Mouse (Mus musculus): ENCODE results near the gene Slc33a1.

Gene Slc33a1

DNA sequence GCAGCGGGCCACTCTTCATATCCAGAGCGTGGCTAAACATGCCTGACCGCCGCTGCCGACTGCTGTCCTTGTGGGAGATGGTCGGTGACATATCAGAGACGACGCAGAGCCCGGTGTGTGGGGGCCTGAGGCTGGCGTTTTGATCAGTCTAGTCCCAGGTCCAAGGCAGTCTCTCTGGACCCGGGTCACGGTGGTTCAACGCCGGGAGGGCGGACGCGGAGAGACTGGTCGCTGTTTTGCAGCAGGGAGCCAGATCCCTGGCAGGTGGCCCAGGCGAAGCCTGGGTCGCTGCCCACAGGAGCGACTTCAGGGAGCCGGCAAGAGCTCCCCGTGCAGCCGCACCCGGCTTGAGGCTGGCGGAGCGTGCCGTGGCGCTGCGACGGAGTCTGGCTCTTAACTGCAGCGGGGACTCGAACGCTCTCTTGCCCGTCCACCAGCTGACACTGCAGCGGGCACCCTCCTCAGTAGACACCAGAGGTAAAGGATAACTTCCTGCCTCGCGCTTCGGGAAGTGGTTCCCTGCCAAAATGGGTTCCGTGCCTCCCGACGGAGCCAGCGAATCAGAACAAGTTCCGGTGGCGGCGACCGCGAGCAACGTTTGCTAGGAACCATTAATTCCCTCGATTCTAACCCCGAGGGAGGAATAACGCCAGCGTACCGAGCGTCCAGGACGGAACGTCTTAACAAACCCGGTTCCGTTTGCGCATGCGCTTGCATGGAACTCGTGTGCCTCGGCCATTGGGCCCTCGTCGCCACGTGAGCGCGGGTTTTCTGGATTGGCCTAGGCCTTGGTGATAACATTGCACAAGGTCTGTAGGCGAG, at the start of gene Slc33a1:
Slc33a1 (minus strand) TSS at position 669 of the 822 bp plus-strand sequence.
- DNase-seq: peak; percentile 99

DNA sequence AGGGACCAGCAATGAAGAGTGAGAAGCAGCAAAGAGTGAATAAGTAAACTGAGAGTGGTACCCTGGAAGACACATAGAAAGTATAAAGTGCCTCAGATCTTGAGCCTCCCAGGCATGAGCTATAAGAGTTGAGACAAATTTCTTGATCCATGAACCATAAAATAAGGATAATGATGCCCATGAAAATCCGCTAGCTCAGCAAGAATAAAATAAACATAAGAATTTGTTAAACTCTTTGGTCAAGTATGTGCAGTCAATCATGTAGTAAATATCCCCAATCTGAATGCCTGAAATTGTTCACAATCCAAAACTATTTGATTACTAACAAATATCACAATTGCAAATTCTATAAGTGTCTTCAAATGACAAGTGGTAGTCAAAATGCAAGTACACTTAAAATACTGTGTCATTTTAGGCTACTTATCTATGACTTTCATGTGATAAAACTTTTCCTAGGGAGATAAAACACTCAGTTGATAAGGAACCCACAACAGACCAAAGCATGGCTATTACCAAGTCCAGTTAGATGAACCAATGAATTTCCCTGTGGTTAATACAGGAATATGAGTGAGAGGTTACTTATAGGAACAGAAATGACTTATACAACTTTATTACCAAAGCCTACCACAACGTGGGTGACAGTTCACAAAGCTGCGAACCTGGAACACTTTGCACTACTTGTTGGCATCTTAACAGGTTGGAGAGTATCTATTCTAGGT, 24.3 kb upstream of the Slc33a1 start:
- DNase-seq: no peak

DNA sequence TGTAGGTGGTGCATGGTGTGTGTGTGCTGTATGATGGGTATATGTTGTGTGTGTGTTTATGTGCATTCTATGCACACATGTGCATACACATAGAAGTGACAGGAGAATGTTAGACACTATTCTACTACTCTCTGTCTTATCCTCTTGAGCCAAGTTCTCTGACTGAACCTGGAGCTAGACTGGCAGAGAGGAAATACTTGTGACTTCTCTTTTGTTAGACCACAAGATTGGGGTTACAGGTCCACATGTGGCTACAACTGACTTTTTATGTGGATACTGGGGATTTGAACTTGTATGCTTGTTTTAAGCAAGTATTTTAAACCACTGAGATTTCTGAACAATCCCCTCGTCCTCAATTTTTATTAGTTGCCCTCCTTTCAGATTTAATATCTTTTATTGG, 22.1 kb upstream of the Slc33a1 start:
- DNase-seq: no peak

DNA sequence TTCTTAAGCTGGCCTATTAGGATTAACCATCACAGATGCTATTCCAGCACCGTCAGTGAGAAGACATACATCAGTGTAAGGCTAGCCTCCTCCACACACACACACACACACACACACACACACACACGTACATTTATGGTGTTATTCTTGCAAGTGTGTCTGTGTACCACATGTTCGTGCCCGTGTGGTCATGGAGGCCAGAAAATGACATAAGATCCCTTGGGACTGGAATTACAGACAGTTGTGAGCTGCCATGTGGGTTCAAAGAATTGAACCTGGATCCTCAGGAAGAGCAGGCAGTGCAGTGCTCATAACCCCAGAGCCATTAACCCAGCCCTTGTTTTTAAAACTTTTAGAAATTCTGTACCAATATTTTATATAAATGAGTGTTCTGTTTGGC, 13.3 kb upstream of the Slc33a1 start:
- DNase-seq: no peak

DNA sequence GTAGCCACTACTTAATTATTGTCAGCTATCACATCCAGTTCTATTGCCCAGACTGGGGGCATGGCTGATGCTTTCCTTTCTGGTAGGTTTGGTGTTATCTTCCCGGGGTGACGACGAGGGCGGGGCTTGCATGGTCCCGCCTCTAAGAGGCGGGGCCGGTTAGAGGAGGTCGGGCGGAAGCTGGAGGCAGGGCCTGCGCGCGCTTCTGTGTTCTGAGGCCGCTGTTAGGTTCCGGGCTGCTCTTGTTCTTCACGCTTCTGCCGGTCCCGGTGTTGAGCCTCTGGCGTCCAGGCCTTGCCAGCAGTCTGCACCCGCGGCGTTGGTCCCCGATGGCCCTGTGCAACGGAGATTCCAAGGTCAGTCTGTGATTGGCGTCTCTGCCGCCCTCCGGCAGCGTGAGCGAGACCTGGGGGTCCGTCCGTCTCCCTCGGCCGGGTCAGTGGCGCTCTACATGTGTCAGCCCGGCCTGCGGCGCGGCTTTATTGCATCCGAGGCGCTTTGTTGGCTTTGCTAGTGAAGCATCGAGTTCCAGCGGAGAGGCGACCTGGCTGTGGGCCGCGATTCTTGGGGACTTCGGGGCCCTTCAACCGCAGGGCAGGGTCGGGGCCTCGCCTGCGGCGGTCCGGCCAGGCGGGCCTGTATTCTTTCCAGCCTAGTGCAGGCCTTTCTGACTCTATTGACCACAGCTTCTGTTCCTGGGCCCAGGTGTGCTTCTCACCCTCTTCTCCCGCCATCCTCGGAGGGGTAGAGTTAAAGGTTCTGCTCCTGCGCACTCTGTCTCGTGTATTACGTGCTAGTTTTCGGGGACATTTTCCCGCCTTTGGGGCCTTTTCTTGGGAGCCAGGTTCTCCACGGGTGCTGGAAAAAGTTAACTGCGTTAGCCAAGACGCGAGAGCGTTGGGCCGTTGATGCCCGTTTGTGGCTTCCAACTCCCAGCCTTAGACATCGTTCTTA, 11.7 kb upstream of the Slc33a1 start, which contains the start of gene Gmps:
Gmps (plus strand) TSS at position 152 of the 954 bp plus-strand sequence.
- DNase-seq: peak; percentile 94

DNA sequence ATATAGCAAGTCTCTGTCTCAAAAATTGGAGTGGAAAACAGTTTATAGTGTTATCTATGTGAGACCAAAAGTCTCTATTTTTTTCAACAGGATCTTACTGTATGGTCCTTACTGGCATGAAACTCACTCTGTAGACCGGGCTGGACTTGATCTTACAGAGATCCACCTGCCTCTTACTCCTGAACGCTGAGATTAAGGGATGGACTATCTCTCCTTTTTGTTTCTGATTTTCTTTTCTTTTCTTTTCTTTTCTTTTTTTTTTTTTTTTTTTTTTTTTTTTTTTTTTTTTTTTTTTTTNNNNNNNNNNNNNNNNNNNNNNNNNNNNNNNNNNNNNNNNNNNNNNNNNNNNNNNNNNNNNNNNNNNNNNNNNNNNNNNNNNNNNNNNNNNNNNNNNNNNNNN, 1.4 kb upstream of the Slc33a1 start:
- no peak for DNase-seq

DNA sequence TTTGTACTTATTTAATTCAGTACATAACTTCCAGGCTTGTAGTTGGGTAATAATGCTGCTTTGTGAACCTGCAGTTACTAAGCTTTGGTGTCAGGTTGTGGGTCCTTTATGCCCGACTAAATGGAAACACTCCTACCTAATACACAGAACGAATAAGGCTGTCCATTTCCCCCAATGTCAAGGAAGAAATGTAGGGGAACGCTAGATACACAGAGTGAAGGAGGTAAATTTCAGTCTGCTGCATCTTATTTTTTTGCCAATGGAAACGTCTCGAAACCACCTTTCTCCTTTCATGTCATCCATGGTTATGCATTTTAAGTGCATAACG, 318 bp upstream of the Slc33a1 start:
- no peak for DNase-seq

DNA sequence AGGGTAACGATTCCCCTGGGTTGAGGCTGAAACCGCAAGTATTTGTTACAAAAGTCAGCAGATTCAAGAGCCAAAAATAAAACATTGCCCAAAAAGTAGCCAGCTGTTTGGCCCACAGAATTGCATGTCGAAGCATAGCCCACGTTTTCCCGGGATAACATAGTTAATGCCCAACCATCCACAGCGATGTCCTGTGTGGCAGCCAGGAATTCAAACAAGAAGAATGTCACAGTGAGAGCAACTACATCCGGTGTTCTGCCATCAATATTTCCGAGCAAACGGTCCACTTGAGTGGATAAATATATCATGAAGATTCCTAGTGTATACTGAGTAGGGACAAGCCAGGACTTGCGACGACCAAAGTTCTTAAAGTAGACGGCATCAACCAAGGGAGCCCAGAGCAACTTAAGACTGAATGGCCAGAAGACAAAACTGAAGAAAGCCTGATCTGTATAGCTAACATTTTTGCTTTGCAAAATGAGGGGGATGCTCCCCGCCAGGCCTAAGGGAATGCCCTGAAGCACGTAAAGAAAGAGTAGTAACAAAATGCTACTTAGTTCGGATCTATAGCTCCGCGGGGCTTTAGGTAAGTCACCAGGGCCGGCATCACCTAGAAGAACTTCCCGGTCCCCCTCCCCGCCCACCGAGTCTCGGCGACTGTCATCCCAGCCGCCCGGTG, 1.0 kb downstream of the Slc33a1 start:
- no peak for DNase-seq

DNA sequence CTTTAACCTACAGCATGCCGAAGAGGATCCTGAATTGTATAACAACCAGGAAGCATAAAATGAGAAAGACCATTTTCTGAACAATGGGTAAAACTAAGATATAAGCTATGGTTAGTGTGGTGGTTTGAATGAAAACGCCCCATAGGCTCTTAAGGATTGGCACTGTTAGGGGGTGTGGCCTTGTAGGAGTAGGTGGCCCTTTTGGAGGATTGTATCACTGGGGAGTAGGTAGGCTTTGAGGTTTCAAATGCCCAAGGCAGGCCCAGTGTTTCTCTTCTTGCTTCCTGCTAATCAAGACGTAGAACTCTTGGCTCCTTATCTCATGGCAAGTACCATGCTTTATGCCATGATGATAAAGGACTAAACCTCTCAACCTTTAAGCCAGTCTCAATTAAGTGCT, 14.7 kb downstream of the Slc33a1 start:
- no peak for DNase-seq

DNA sequence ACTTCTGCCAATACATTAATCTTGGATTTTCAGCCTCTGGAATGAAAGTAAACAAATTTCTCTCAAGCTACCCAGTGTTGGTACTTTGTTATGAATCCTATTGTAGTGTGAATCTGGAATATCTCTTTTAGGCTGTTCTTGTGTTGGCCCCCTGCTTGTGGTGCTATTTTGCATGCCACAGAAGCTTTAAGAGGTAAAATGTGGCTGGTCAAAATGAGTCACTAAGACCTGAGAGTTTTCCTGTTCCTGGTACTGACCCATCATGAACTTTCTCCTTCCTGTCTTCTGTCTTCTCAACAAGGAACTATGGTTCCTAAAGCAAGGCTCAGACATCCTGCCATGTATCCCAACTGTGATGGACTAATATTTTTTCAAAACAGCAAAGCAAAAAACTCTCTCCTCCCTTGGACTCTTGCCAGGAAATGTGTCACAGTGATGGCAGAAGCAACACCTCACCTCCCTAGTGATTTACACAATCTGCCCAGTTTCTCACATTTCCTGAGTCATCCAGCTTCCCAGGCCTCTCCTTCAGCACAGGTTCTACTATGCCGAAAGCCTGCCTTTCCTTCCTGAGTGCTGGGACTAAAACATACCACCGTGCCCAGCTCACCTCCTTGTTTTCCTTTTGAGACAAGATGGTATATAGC, 23.2 kb downstream of the Slc33a1 start:
- DNase-seq: peak; percentile 42

DNA sequence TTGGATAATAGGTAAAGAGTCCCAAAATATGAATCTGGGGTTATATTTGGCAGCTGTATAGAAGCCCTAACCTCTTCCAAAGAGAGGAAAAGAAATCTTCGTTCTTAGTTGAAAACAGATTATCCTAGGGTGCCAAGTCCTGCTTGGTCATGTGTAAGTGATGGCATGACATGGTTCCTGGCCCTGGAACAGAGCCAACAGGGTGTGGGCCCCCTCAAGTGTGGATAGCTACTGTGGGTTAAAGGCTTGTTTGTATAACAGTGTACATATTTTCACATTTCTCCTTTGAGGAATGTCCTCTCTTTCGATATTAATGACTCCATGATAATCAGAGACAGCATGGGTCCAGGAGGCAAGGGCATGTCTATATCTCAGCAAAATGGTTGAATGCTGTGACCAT, 25.6 kb downstream of the Slc33a1 start:
- no peak for DNase-seq

DNA sequence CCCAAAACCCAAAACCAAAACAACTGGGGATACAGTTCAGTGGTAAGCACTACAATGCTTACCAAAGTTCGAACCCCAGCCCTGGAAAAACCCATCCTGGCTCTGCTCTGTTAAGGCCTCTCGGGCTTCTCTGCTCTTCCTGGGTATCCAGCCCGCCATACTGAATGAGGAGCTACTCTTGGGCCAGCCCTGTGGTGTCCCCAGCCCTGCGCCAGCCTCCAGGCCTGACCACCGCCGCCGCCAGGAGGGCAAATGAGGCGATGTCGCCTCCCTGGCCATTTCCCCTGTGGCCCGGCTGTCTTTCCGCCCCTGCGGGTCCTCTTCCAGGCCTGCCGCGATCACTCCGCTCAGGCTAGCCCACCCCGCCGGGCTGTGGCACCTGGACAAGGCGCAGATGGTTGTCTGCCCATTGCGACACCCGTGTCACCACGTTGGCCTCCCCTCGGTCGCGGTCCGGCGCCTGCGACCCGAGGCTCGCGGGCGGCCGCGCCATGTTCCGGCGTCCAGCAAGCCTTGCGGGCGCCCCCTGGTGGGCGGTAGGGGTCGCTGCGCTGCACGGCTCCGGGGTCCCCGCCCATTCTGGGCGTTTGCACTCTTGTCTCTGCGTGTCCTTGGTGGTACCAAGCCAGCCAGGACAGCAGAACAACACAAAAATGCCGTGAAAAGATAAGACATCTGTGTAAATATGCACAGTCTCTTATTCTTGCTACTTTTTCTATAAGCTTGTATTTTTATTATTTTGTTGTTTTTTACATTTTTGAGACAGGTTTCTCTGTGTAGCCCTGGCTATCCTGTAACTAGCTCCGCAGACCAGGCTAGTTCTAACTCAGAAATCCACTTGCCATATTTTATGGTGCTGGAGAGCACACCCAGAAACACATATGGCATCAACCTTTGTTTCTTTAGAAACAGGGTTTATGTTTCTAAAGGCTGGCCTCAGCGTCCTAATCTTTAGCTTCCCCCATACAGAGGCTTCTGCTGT, 35.4 kb downstream of the Slc33a1 start, which contains the start of gene E130311K13Rik:
E130311K13Rik (minus strand) TSS at position 595 of the 982 bp plus-strand sequence.
- DNase-seq: peak; percentile 88

DNA sequence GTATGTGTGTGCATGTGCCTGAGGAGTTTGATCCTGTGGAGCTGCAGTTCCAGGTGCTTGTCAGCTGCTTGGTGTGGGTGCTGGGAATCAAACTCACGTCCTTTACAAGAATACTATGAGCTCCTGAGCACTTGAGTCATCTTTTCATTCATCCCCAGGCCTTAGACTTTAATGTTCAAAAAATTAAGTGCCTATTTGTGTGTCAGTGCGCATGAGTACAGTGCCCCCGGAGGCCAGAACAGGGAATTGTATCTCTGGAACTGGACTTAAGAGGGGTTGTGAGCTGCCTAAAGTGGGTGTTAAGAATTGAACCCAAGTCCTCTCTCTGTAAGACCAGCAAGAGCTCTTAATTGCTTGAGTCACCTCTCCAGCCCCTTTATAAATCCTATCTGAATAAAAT, 44.9 kb downstream of the Slc33a1 start:
- DNase-seq: no peak

DNA sequence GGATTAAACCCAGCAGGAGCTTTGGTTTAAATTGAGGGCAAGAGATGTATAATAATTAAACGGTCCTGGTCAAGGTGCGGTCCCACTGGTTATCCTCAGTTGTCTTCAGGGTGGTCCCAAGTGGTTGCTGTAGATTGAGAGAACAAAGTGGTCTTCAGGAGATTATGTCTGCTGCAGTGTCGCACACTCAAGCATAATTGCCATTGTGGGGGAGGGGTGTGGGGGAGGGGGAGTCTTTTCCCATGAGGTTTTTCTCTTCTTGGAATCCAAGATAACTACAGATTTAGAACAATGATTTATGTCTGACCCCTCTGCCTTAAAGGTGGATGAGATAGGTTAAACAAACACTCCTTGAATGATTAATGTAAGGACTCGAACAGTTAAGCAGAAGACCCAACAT, 54.3 kb downstream of the Slc33a1 start:
- DNase-seq: no peak

DNA sequence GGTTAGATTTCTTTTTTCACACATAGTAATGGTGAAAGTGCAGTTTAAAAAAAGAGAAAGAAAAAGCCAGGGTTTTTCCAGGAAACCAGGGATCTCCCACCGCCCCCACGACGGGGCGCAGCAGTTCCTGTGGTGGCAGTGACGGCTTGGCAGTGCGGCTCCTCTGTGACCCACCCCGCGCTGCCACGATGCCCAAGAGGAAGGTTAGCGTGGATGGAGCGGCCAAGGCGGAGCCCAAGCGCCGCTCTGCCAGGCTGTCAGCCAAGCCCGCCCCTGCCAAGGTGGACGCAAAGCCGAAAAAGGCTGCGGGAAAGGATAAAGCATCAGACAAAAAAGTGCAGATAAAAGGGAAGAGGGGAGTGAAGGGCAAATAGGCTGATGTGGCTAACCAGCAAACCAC, 59.3 kb downstream of the Slc33a1 start:
- DNase-seq: no peak

DNA sequence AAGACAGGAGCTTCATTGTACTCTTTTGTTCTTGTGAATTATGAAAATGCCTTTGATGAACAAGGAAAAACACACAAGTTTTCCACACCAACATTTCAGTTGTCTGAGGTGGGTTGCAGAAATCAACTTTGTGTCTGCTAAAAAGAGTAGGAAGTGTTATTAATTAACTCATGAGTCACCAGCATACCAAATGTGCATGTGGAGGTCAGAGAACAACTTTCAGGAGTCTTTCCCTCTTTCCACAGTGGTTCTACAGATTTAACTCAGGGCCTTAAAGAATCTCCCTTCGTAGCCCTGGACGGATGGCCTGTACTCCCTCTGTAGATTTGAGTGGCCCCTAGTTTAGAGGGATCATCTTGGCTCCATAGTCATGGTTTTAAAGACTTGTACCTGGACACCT, 60.4 kb downstream of the Slc33a1 start:
- no peak for DNase-seq

DNA sequence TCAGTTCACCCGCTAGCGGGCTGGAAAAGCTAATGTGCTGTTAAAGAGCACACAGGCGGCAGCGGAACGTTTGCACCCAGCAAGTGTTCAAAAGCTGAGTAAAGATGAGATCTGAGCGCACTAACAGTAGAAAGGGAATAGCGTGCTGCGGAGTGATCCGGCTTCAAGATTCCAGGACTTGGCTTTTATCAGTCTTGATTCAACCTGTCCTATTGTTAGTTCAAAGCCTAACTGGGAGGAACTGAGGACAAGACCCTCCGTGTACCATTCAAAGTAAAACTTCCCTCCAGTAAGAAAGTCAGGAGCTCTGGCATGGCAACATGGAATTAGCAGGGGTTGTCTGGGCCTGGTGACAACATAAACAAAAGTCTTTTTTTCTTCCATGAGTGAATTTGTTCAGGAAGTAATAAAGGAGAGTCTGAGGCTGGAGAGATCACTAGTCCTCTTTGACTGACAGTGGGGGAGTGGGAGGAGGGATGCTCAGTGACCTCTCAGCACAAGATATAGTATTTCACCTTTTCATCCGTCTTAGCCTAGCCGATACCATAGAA, 64.5 kb downstream of the Slc33a1 start:
- DNase-seq: no peak

DNA sequence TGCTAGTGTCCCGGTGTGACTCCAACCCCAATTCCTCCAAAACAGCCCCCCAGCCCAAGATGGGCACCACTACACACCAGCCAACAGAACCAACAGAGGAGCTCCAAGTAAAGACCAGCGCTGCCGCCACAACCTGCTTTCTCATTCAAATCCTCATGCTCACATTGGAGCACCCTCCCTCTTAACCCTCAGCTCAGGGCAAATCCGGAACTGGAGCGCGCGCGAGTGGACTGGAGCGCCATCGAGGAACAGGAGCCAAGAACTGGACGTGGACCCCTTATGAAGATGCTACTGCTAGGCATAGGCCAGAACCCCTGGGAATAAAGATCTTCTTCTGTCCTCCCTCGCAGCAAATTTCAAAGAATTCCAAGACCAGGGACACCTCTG, 65.3 kb downstream of the Slc33a1 start, which contains the start of gene Plch1:
Plch1 (minus strand) TSS at position 164 of the 387 bp plus-strand sequence.
- DNase-seq: peak; percentile 6

DNA sequence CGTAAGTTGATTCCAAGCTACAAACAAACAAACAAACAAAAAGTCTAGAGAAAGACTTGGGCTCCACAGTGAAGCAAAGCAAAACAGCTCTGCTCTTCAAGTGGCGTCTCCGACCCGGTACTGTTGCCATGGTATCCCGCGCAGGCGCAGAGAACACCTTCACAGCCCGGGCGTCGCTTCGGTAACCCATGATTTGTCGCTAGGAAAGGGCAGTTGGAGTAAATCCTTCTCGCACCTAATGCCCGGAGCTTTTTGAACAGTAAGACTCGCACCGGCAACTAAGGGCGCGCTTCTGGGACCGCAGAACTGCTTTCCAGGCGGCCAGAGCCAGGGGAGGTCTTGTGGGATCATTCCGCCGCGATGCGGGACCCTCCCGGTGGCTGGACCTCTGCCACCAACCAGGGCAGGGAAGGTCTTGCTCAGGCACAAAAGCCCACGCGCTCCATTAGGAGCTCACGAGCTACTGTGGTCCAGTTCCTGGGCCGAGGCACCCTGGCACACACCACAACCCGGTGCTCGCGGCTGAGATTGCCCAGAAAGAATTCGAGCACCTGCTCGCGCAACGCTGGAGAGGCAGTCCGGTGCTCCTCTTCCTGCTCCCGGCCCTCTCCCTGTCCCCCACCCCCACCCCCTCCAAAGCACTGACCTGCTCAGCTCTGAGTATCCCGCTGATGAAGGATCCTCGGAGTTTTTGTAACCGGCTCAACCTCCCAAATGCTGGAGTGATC, 65.8 kb downstream of the Slc33a1 start:
- peak; percentile 64 for DNase-seq

DNA sequence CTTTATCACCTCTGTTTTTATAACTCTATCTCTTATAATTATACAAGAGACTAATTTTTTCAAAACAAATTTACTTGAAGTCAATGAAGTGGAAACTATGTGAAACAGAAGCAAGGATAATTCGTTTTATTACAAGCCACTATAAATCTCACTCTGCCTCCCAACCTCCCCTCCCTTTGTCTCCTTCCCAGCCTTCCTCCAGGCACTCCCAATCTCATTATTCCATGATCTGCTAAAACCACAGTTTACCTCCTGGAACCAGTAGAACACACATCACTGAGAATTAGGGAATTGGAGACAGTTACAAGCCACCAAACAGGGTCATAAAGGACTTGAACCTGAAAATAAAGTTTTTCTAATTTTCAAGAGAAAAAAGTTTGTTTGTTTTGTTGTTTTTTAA, 67.4 kb downstream of the Slc33a1 start:
- no peak for DNase-seq

Measured in cerebellum, adult 9-11 months (tissue).